27 mouse cellular contexts compared by ENCODE assay signal in the genomic region with DNA sequence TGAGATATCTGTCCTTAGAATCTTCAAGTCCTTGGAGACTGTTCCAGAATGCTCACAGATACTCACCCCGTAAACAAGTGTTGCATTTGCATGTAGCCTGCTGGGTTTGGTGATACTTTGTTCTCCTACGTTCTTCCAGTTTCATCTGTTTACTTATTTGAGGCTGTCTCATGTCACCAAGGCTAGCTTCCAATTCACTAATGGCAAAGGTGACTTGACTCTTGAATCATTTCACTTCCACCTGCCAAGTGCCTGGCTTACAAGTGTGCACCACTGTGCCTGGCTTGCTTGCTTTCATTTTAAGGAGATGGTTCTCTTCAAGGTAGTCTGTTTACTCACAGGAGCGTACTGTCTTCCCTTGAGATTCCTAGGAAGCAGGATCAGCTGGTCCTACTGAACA. TPM values are rescaled to one million over a fixed set of nuclear protein-coding genes. Genes with fewer than 3 reads are reported as not detected.
"Had no signal": no experiment of that assay in that cellular context is flagged by ENCODE, and none has a peak within 500 bp of the region (broad histone marks: within the 10 kb centered on the region; RNA-seq: fewer than 3 reads in every experiment).

No protein-coding gene starts in this region.

- H3K4me3 ChIP-seq: heart, embryonic 10.5 days; heart, embryonic 12.5 days; hindbrain, embryonic 10.5 days; hindbrain, embryonic 12.5 days; intestine, embryonic 15.5 days; layer of hippocampus, adult 2 months; limb, embryonic 12.5 days had no signal

- ATAC-seq: forebrain, embryonic 16.5 days; hindbrain, embryonic 16.5 days; inflammation-experienced regulatory T-cells, adult 6 months; intestine, embryonic 15.5 days; intestine, postnatal 0 days had no signal

- H3K9ac ChIP-seq: heart, embryonic 12.5 days; hindbrain, embryonic 12.5 days; hindbrain, embryonic 14.5 days; intestine, embryonic 15.5 days; limb, embryonic 12.5 days; liver, embryonic 14.5 days had no signal

- DNase-seq: gastrocnemius, postnatal 10 days; heart, adult 18-20 months; heart, postnatal 10 days; heart, postnatal 4 days; kidney, adult 18-20 months; kidney, adult 8-10 months; kidney, postnatal 10 days; kidney, postnatal 25 days; kidney, postnatal 4 days; layer of hippocampus, adult 9-11 months; layer of hippocampus, postnatal 36 days; left cerebral cortex, postnatal 4 days had no signal

- H3K36me3 ChIP-seq: heart, embryonic 10.5 days; heart, embryonic 12.5 days; hindbrain, embryonic 10.5 days; hindbrain, embryonic 12.5 days; intestine, embryonic 15.5 days; limb, embryonic 12.5 days had no signal

- H3K27me3 ChIP-seq: heart, embryonic 12.5 days; intestine, embryonic 15.5 days had no signal

- H3K9me3 ChIP-seq: heart, embryonic 10.5 days; heart, embryonic 12.5 days; hindbrain, embryonic 10.5 days; hindbrain, embryonic 12.5 days; intestine, embryonic 15.5 days; limb, embryonic 12.5 days had no signal

- H3K4me2 ChIP-seq: heart, embryonic 12.5 days; hindbrain, embryonic 12.5 days; hindbrain, embryonic 14.5 days; intestine, embryonic 15.5 days; limb, embryonic 12.5 days; liver, embryonic 11.5 days had no signal

- H3K4me1 ChIP-seq: hindbrain, embryonic 12.5 days; intestine, embryonic 15.5 days; limb, embryonic 12.5 days had no signal

- H3K27ac ChIP-seq: heart, embryonic 10.5 days; hindbrain, embryonic 10.5 days; hindbrain, embryonic 12.5 days; hindbrain, embryonic 14.5 days; intestine, embryonic 15.5 days; layer of hippocampus, adult 2 months; limb, embryonic 12.5 days; liver, embryonic 14.5 days had no signal

RNA-seq across cellular contexts. Expression of a gene that starts 5.6 kb away (rescaled TPM):
- total RNA-seq: granulocyte monocyte progenitor cell, adult 5-6 weeks had no signal
